Mouse (Mus musculus) kidney, adult 2 months (tissue): ENCODE data around the gene Immt. TPM values are rescaled to one million over a fixed set of nuclear protein-coding genes. Genes with fewer than 3 reads are reported as not detected.

ENCODE experiments used
- DNase-seq: peaks from one replicate; pipeline ENCODE4 v3.0.0; 2021
- H3K27ac ChIP-seq: fragments of 200-500 bp; 2 replicates; pipeline ENCODE4 v1.5.1; 2012; ENCODE audit warnings: low read depth, low read length, control low read depth, inconsistent platforms; ENCODE audit not compliant: insufficient read depth
- H3K27me3 ChIP-seq: fragments of 200-500 bp; replicated peaks from 2 replicates; pipeline ENCODE4 v1.6.1; 2012; ENCODE audit warnings: mild to moderate bottlenecking, moderate library complexity, low read length, inconsistent platforms; ENCODE audit not compliant: control insufficient read depth, insufficient read depth
- H3K36me3 ChIP-seq: fragments of 200-500 bp; 2 replicates; pipeline ENCODE4 v1.6.1; 2012; ENCODE audit warnings: mild to moderate bottlenecking, moderate library complexity, low read length, inconsistent platforms; ENCODE audit not compliant: control insufficient read depth, insufficient read depth
- H3K4me1 ChIP-seq: fragments of 200-500 bp; 2 replicates; pipeline ENCODE4 v1.6.1; 2011; ENCODE audit warnings: low read length; ENCODE audit not compliant: control insufficient read depth, insufficient read depth
- H3K4me3 ChIP-seq: fragments of 200-500 bp; 2 replicates; pipeline ENCODE4 v1.5.1; 2011; ENCODE audit warnings: mild to moderate bottlenecking, low read depth, low read length, control low read depth; ENCODE audit not compliant: insufficient read depth
- CTCF ChIP-seq: fragments of 200-500 bp; conservative IDR thresholded peaks from 2 replicates; pipeline ENCODE4 v1.5.1; 2011; ENCODE audit warnings: low read depth, mild to moderate bottlenecking, control low read depth, low read length, moderate library complexity, mixed read lengths; ENCODE audit not compliant: insufficient read depth, insufficient read length
- POLR2A ChIP-seq: fragments of 200-500 bp; IDR thresholded peaks from one replicate; pipeline ENCODE4 v1.6.1; 2011; ENCODE audit warnings: low read depth, low read length, control low read depth
- WGBS: fragments of 180-500 bp; shearing (Covaris S2); methylation state at CpG from one replicate; pipeline ENCODE4 v1.1.7; 2018; 5-methylcytosine and 5-hydroxymethylcytosine counted together
- polyA plus RNA-seq: library from polyadenylated mRNA; depleted of rRNA; stranded (reverse); fragments of >200 nt; gene quantifications from 2 replicates; pipeline ENCODE4 v1.2.3, GENCODE M21; 2012; rRNA removed

Gene Immt
- polyA plus RNA-seq, result 126 and 145 TPM in 2 replicates

- Histone ChIP-seq H3K27ac (peak within 1 kb of the TSS; percentile 93), H3K4me1 (no peaks in the 10 kb centered on the region; the same call in 1 of the 2 replicates), H3K36me3 (no peaks in the 10 kb centered on the region), H3K4me3 (peak within 1 kb of the TSS; percentile 80), H3K27me3 (no peaks in the 10 kb centered on the region)
- TF ChIP-seq POLR2A, result peak; percentile 78
- TF ChIP-seq CTCF, result no peak
- DNase-seq, result peak; percentile 98
- WGBS, result under 1% methylated on average over 64 of the region's 64 CpGs
These were observed at the start of gene Immt for GRCm38 (mm10) chr6:71830690-71831580. Gene Immt (plus strand): TSS chr6:71831331.

GRCm38 (mm10) chr6:71783165-71783564 is 48.0 kb upstream of the Immt start:
- Histone ChIP-seq H3K4me3 (no peak overlapping the region), H3K4me1 (no peaks in the 10 kb centered on the region), H3K36me3 (no peaks in the 10 kb centered on the region), H3K27ac (no peak overlapping the region), H3K27me3 (no peaks in the 10 kb centered on the region)
- 83% methylated on average over 5 of the region's 5 CpGs for WGBS
- TF ChIP-seq CTCF (no peak), POLR2A (no peak)
- DNase-seq, result no peak

GRCm38 (mm10) chr6:71788348-71788747 is 42.8 kb upstream of the Immt start:
- no peaks in the 10 kb centered on the region for H3K27me3 ChIP-seq
- no peak overlapping the region for H3K4me3 ChIP-seq
- H3K27ac ChIP-seq, result no peak overlapping the region
- H3K36me3 ChIP-seq, result no peaks in the 10 kb centered on the region
- DNase-seq, result no peak
- TF ChIP-seq POLR2A, result no peak
- TF ChIP-seq CTCF, result no peak
- no peaks in the 10 kb centered on the region for H3K4me1 ChIP-seq
- WGBS, result 61% methylated on average over 9 of the region's 9 CpGs

GRCm38 (mm10) chr6:71791771-71792170 is 39.4 kb upstream of the Immt start:
- Histone ChIP-seq H3K27ac (no peak overlapping the region), H3K36me3 (no peaks in the 10 kb centered on the region), H3K4me1 (no peaks in the 10 kb centered on the region), H3K27me3 (no peaks in the 10 kb centered on the region), H3K4me3 (no peak overlapping the region)
- WGBS, result 89% methylated on average over 6 of the region's 6 CpGs
- TF ChIP-seq POLR2A (no peak), CTCF (no peak)
- no peak for DNase-seq

GRCm38 (mm10) chr6:71799391-71799790 is 31.7 kb upstream of the Immt start:
- no peak for TF ChIP-seq CTCF
- TF ChIP-seq POLR2A, result no peak
- WGBS, result 56% methylated on average over 3 of the region's 3 CpGs
- H3K27ac ChIP-seq, result no peak overlapping the region
- no peaks in the 10 kb centered on the region for H3K4me1 ChIP-seq
- no peaks in the 10 kb centered on the region for H3K27me3 ChIP-seq
- H3K36me3 ChIP-seq, result no peaks in the 10 kb centered on the region
- no peak overlapping the region for H3K4me3 ChIP-seq
- DNase-seq, result no peak

GRCm38 (mm10) chr6:71801011-71801713 is 30.0 kb upstream of the Immt start:
- TF ChIP-seq POLR2A, result no peak
- TF ChIP-seq CTCF, result no peak
- no peaks in the 10 kb centered on the region for H3K4me1 ChIP-seq
- H3K27me3 ChIP-seq, result no peaks in the 10 kb centered on the region
- no peak overlapping the region for H3K27ac ChIP-seq
- 73% methylated on average over 7 of the region's 7 CpGs for whole genome bisulfite sequencing
- no peak for DNase-seq
- no peaks in the 10 kb centered on the region for H3K36me3 ChIP-seq
- no peak overlapping the region for H3K4me3 ChIP-seq

GRCm38 (mm10) chr6:71801714-71802094 is 29.4 kb upstream of the Immt start:
- H3K4me3 ChIP-seq, result no peak overlapping the region
- H3K27ac ChIP-seq, result no peak overlapping the region
- H3K4me1 ChIP-seq, result no peaks in the 10 kb centered on the region
- TF ChIP-seq POLR2A, result no peak
- no peaks in the 10 kb centered on the region for H3K36me3 ChIP-seq
- DNase-seq, result no peak
- WGBS, result 68% methylated on average over 10 of the region's 10 CpGs
- H3K27me3 ChIP-seq, result no peaks in the 10 kb centered on the region
